Mouse (Mus musculus) forebrain, embryonic 14.5 days (tissue): ENCODE data around the gene Arl15. TPM values are rescaled to one million over a fixed set of nuclear protein-coding genes. Genes with fewer than 3 reads are reported as not detected.

Experiments used
- ATAC-seq: fragments of 200-750 bp; cut with Nextera tagmentation; 2 replicates; pipeline ENCODE4 v1.8.0; 2017; ENCODE audit warnings: mild to moderate bottlenecking, moderate library complexity
- DNase-seq: peaks from one replicate; pipeline ENCODE4 v3.0.0-alpha.2; 2015; ENCODE audit warnings: low spot score
- H3K27ac ChIP-seq: fragments of 300-500 bp; sonication (generic); 2 replicates; pipeline ENCODE4 v1.5.1; 2014; ENCODE audit warnings: low read depth, mild to moderate bottlenecking, control low read depth, low read length, moderate library complexity
- H3K27me3 ChIP-seq: fragments of 300-500 bp; sonication (generic); replicated peaks from 2 replicates; pipeline ENCODE4 v1.6.1; 2014; ENCODE audit warnings: low read length, control low read depth, mixed read lengths; ENCODE audit not compliant: control insufficient read depth, insufficient read depth
- H3K36me3 ChIP-seq: fragments of 300-500 bp; sonication (generic); 2 replicates; pipeline ENCODE4 v1.6.1; 2014; ENCODE audit warnings: low read length, control low read depth; ENCODE audit not compliant: control insufficient read depth, insufficient read depth
- H3K4me1 ChIP-seq: fragments of 300-500 bp; sonication (generic); 2 replicates; pipeline ENCODE4 v1.6.1; 2014; ENCODE audit warnings: antibody characterized with exemption, low read length, control low read depth; ENCODE audit not compliant: control insufficient read depth, insufficient read depth
- H3K4me2 ChIP-seq: fragments of 300-500 bp; sonication (generic); 2 replicates; pipeline ENCODE4 v1.6.1; 2014; ENCODE audit warnings: mild to moderate bottlenecking, control low read depth, low read length
- H3K4me3 ChIP-seq: fragments of 300-500 bp; sonication (generic); 2 replicates; pipeline ENCODE4 v1.5.1; 2014; ENCODE audit warnings: low read depth, low read length, control low read depth
- H3K9ac ChIP-seq: fragments of 300-500 bp; sonication (generic); 2 replicates; pipeline ENCODE4 v1.6.1; 2014; ENCODE audit warnings: mild to moderate bottlenecking, low read length, control low read depth, moderate library complexity
- H3K9me3 ChIP-seq: fragments of 300-500 bp; sonication (generic); replicated peaks from 2 replicates; pipeline ENCODE4 v1.6.1; 2016; ENCODE audit warnings: low read length, control low read depth, mixed read lengths; ENCODE audit not compliant: control insufficient read depth
- WGBS: fragments of 180-500 bp; shearing (Covaris S2); extraction: QIAGEN DNeasy Blood & Tissue Kit; methylation state at CpG from one replicate; pipeline ENCODE4 v1.1.7; 2014; 5-methylcytosine and 5-hydroxymethylcytosine counted together
- polyA plus RNA-seq: library from polyadenylated mRNA; unstranded; fragments of >200 nt; fragmentation: Nextera tagmentation; extraction: Ambion mirVana; gene quantifications from 2 replicates; pipeline ENCODE4 v1.2.1, GENCODE M21; 2014

Arl15 gene
- polyA plus RNA-seq, 1 experiment from 2014 or later: 18.7 TPM

GRCm38 (mm10) chr13:113994586-113994985, 200.3 kb downstream of the Arl15 start:
- H3K9me3 ChIP-seq: no peaks in the 10 kb centered on the region
- H3K27me3 ChIP-seq: no peaks in the 10 kb centered on the region
- no peak overlapping the region for H3K27ac ChIP-seq
- ATAC-seq (no peak), DNase-seq (no peak)
- no peak overlapping the region for H3K9ac ChIP-seq
- no peak overlapping the region for H3K4me3 ChIP-seq
- H3K36me3 ChIP-seq: no peaks in the 10 kb centered on the region
- WGBS: 78% methylated on average over 6 of the region's 6 CpGs
- no peak overlapping the region for H3K4me2 ChIP-seq
- peaks cover 4% of the 10 kb centered on the region; the same call in 1 of the 2 replicates for H3K4me1 ChIP-seq

GRCm38 (mm10) chr13:113995490-113996236, 201.4 kb downstream of the Arl15 start:
- H3K4me3 ChIP-seq: no peak overlapping the region
- no peaks in the 10 kb centered on the region for H3K27me3 ChIP-seq
- H3K9me3 ChIP-seq: no peaks in the 10 kb centered on the region
- DNase-seq: peak; percentile 53
- WGBS: 15% methylated on average over 9 of the region's 9 CpGs
- no peaks in the 10 kb centered on the region for H3K36me3 ChIP-seq
- ATAC-seq: peak; percentile 55; the same call in 1 of the 2 replicates
- H3K27ac ChIP-seq: no peak overlapping the region
- H3K4me2 ChIP-seq: no peak overlapping the region
- H3K9ac ChIP-seq: no peak overlapping the region
- H3K4me1 ChIP-seq: peaks cover 4% of the 10 kb centered on the region; the same call in 1 of the 2 replicates

- Histone ChIP-seq H3K4me1 (peaks cover 4% of the 10 kb centered on the region; the same call in 1 of the 2 replicates), H3K9ac (no peak overlapping the region), H3K27me3 (no peaks in the 10 kb centered on the region), H3K9me3 (no peaks in the 10 kb centered on the region), H3K4me2 (no peak overlapping the region), H3K36me3 (no peaks in the 10 kb centered on the region), H3K27ac (no peak overlapping the region), H3K4me3 (no peak overlapping the region)
- WGBS: 83% methylated on average over 12 of the region's 12 CpGs
- DNase-seq (no peak), ATAC-seq (no peak)
Observed at GRCm38 (mm10) chr13:113998811-113999210, 204.5 kb downstream of the Arl15 start.

DNA sequence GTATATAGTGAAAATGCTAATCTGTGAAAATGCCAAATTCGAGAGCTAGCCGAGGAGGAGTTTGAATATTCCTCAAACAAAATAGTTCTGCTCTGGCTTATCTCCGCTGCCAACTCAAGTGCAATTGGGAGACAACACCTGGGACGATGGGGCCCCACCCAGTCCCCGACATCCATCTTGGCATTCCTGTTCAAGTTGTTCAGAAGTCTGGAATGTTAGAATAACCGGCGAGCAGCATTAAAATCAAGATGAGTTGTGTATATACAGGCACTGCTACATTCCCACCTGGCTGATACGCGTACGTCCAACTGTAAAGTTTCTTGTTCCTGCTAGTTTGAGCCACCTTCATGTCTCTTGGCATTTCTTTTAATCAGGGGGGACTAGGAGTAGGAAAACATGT, 209.2 kb downstream of the Arl15 start:
- ATAC-seq (no peak), DNase-seq (no peak)
- no peak overlapping the region for H3K4me3 ChIP-seq
- no peaks in the 10 kb centered on the region for H3K36me3 ChIP-seq
- H3K27ac ChIP-seq: no peak overlapping the region
- no peak overlapping the region for H3K4me2 ChIP-seq
- H3K27me3 ChIP-seq: no peaks in the 10 kb centered on the region
- 96% methylated on average over 10 of the region's 10 CpGs for WGBS
- no peaks in the 10 kb centered on the region for H3K9me3 ChIP-seq
- no peak overlapping the region for H3K9ac ChIP-seq
- peaks cover 3% of the 10 kb centered on the region; the same call in 1 of the 2 replicates for H3K4me1 ChIP-seq

GRCm38 (mm10) chr13:114004191-114004590, 209.9 kb downstream of the Arl15 start:
- DNase-seq: no peak
- no peak overlapping the region for H3K9ac ChIP-seq
- H3K9me3 ChIP-seq: no peaks in the 10 kb centered on the region
- H3K4me1 ChIP-seq: peaks cover 3% of the 10 kb centered on the region; the same call in 1 of the 2 replicates
- H3K27me3 ChIP-seq: no peaks in the 10 kb centered on the region
- H3K36me3 ChIP-seq: no peaks in the 10 kb centered on the region
- no peak overlapping the region for H3K4me2 ChIP-seq
- ATAC-seq: no peak
- no peak overlapping the region for H3K4me3 ChIP-seq
- no peak overlapping the region for H3K27ac ChIP-seq
- WGBS: 81% methylated on average over 6 of the region's 6 CpGs

DNA sequence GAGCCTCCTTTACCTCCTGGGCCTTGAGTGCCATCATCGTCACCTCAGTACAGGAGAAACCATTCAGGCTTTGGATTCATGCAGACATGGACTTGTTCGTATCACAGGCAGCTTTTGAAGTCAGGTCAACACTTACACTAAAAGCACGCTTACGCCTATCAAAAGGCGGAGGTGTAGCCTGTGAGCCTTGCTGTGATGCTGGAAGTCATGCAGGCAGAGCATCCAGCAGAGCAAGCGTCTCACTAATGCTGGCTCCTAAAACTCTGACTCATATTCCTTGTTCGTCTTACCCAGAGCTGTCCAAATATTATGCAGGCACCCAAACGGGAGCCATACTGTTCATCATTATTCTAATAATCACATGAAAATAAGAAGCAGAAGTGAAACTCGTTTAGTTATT, 215.5 kb downstream of the Arl15 start:
- ATAC-seq: no peak

GRCm38 (mm10) chr13:114010521-114010920, 216.2 kb downstream of the Arl15 start:
- Histone ChIP-seq H3K36me3 (no peaks in the 10 kb centered on the region), H3K4me3 (no peak overlapping the region), H3K27ac (no peak overlapping the region), H3K4me1 (no peaks in the 10 kb centered on the region), H3K27me3 (no peaks in the 10 kb centered on the region), H3K4me2 (no peak overlapping the region), H3K9me3 (no peaks in the 10 kb centered on the region), H3K9ac (no peak overlapping the region)
- 78% methylated on average over 9 of the region's 9 CpGs for WGBS
- ATAC-seq (no peak), DNase-seq (no peak)

More for the DNA sequence above, 215.5 kb downstream of the Arl15 start:
- Histone ChIP-seq H3K4me3 (no peak overlapping the region), H3K9me3 (no peaks in the 10 kb centered on the region), H3K4me1 (peaks cover 3% of the 10 kb centered on the region; the same call in 1 of the 2 replicates), H3K4me2 (no peak overlapping the region), H3K36me3 (no peaks in the 10 kb centered on the region), H3K27me3 (no peaks in the 10 kb centered on the region), H3K27ac (no peak overlapping the region), H3K9ac (no peak overlapping the region)
- WGBS: 64% methylated on average over 9 of the region's 9 CpGs
- DNase-seq: peak; percentile 18

DNA sequence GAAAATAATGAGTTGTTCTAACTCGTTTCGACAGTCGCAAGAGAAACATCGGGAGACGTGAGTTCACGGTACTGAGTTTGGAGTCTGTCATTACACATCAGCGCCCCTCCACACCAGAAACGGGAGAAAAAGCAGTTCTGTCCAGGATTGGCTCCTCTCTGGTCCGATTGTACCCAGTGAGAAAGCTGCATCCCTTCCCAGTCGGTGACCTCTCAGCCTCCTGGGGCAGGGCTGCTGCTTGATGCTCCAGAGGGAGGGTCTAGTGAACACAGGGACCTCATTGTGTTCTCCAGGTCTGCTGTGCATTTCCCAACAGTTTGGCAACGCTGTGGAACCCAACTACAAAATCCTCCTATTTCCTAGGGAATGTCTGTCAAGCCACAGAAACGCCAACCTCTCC, 216.7 kb downstream of the Arl15 start:
- Histone ChIP-seq H3K4me3 (no peak overlapping the region), H3K4me1 (no peaks in the 10 kb centered on the region), H3K9ac (no peak overlapping the region), H3K27me3 (no peaks in the 10 kb centered on the region), H3K9me3 (no peaks in the 10 kb centered on the region), H3K27ac (no peak overlapping the region), H3K36me3 (no peaks in the 10 kb centered on the region), H3K4me2 (no peak overlapping the region)
- 38% methylated on average over 12 of the region's 12 CpGs for WGBS
- ATAC-seq (0 out of 2 replicates have a peak, but pooled peaks have one; percentile 37), DNase-seq (peak; percentile 13)

- Histone ChIP-seq H3K27me3 (no peaks in the 10 kb centered on the region), H3K9ac (no peak overlapping the region), H3K27ac (no peak overlapping the region), H3K4me1 (peaks cover 2% of the 10 kb centered on the region; the same call in 1 of the 2 replicates), H3K36me3 (no peaks in the 10 kb centered on the region), H3K4me2 (no peak overlapping the region), H3K9me3 (no peaks in the 10 kb centered on the region), H3K4me3 (no peak overlapping the region)
- no peak for DNase-seq
- 87% methylated on average over 8 of the region's 8 CpGs for WGBS
- no peak for ATAC-seq
Observed at GRCm38 (mm10) chr13:114017928-114018327, 223.6 kb downstream of the Arl15 start.
